Mouse (Mus musculus) adrenal gland, postnatal 36 days (tissue): ENCODE data around the gene Bnc2. TPM values are rescaled to one million over a fixed set of nuclear protein-coding genes. Genes with fewer than 3 reads are reported as not detected.

ENCODE experiments used
- DNase-seq, 2 experiments: peaks; one replicate each; pipeline ENCODE4 v3.0.0; 2021; ENCODE audit warnings: mixed read lengths in 1 of 2
- long read RNA-seq, 2 experiments: library from polyadenylated mRNA; stranded (forward); transcript quantifications; one replicate each; pipeline ENCODE4 v2.0.0; 2021; ENCODE audit warnings: borderline sequencing depth in 2 of 2
- total RNA-seq, 2 experiments: library from RNA; stranded (reverse); gene quantifications; 2 replicates each; pipeline ENCODE4 v1.2.3; 2021

The Bnc2 gene
- total RNA-seq = 10 to 100 TPM; 10.2 to 11.3 TPM
- long read RNA-seq, experiment 1, partial matches to known transcripts = 1 of 2 reads
- long read RNA-seq, experiment 1, other reads (novel, unspliced or antisense) = 0 of 2 reads
- long read RNA-seq, experiment 2 = 0 reads

GRCm38 (mm10) chr4:84675171-84675973 lies at the start of gene Bnc2:
Gene Bnc2 (minus strand): TSS chr4:84675275.
- DNase-seq = peak; percentile 66 to 67

- DNase-seq = peak; percentile 41 to 57
These were observed 32.9 kb upstream of the Bnc2 start for GRCm38 (mm10) chr4:84707961-84708360.

- no peak for DNase-seq
These were observed 10.7 kb upstream of the Bnc2 start for GRCm38 (mm10) chr4:84685521-84686366.

- no peak for DNase-seq
These were observed 9.9 kb upstream of the Bnc2 start for GRCm38 (mm10) chr4:84685009-84685408.

GRCm38 (mm10) chr4:84675974-84676315 lies 870 bp upstream of the Bnc2 start:
- DNase-seq = no peak

- DNase-seq = peak; percentile 65 to 75
These were observed 531 bp downstream of the Bnc2 start for GRCm38 (mm10) chr4:84674318-84675170.

GRCm38 (mm10) chr4:84673681-84674307 lies 1.3 kb downstream of the Bnc2 start:
- no peak for DNase-seq

- no peak for DNase-seq
These were observed 2.8 kb downstream of the Bnc2 start for GRCm38 (mm10) chr4:84672181-84672791.

GRCm38 (mm10) chr4:84670996-84671395 lies 4.1 kb downstream of the Bnc2 start:
- no peak for DNase-seq

GRCm38 (mm10) chr4:84669650-84670049 lies 5.4 kb downstream of the Bnc2 start:
- DNase-seq = no peak

GRCm38 (mm10) chr4:84668949-84669605 lies 6.0 kb downstream of the Bnc2 start:
- no peak for DNase-seq

- no peak for DNase-seq
These were observed 6.8 kb downstream of the Bnc2 start for GRCm38 (mm10) chr4:84668226-84668625.

GRCm38 (mm10) chr4:84662228-84663065 lies 12.6 kb downstream of the Bnc2 start:
- DNase-seq = no peak

- DNase-seq = no peak
These were observed 13.7 kb downstream of the Bnc2 start for GRCm38 (mm10) chr4:84661341-84661740.

GRCm38 (mm10) chr4:84651786-84652185 lies 23.3 kb downstream of the Bnc2 start:
- no peak for DNase-seq

GRCm38 (mm10) chr4:84646576-84646975 lies 28.5 kb downstream of the Bnc2 start:
- no peak for DNase-seq

GRCm38 (mm10) chr4:84639166-84639565 lies 35.9 kb downstream of the Bnc2 start:
- no peak for DNase-seq

- peak in 1 of 2 experiments; percentile 28 for DNase-seq
These were observed 37.4 kb downstream of the Bnc2 start for GRCm38 (mm10) chr4:84637641-84638040.

- DNase-seq = no peak
These were observed 40.3 kb downstream of the Bnc2 start for GRCm38 (mm10) chr4:84634751-84635150.

GRCm38 (mm10) chr4:84633991-84634390 lies 41.1 kb downstream of the Bnc2 start:
- no peak for DNase-seq
